Mouse (Mus musculus) midbrain, embryonic 11.5 days (tissue): ENCODE measurements at regions not wholly inside any gene's neighbourhood (a gene's known extent, or its start where the extent isn't known, plus 50 kb on each side); places are given as distances from the start of the nearest gene placed in this dataset.

Experiments
- ATAC-seq: fragments of 200-750 bp; cut with Nextera tagmentation; 2 replicates; pipeline ENCODE4 v1.8.0; 2017; ENCODE audit warnings: moderate TSS enrichment, moderate library complexity; ENCODE audit not compliant: low FRiP score
- DNase-seq: peaks from one replicate; pipeline ENCODE4 v3.0.0; 2015; ENCODE audit warnings: low spot score; ENCODE audit errors: missing footprints
- H3K27ac ChIP-seq: fragments of 300-500 bp; sonication (generic); 2 replicates; pipeline ENCODE4 v1.5.1; 2014; ENCODE audit warnings: low read depth, low read length
- H3K27me3 ChIP-seq: fragments of 300-500 bp; sonication (generic); 2 replicates; pipeline ENCODE4 v1.6.1; 2014; ENCODE audit warnings: mild to moderate bottlenecking, low read length, moderate library complexity, mixed read lengths; ENCODE audit not compliant: control insufficient read depth, insufficient read depth
- H3K36me3 ChIP-seq: fragments of 300-500 bp; sonication (generic); 2 replicates; pipeline ENCODE4 v1.6.1; 2014; ENCODE audit warnings: mild to moderate bottlenecking, low read length, moderate library complexity, mixed read lengths; ENCODE audit not compliant: control insufficient read depth, insufficient read depth
- H3K4me1 ChIP-seq: fragments of 300-500 bp; sonication (generic); 2 replicates; pipeline ENCODE4 v1.6.1; 2014; ENCODE audit warnings: low read length; ENCODE audit not compliant: control insufficient read depth, insufficient read depth
- H3K4me2 ChIP-seq: fragments of 300-500 bp; sonication (generic); 2 replicates; pipeline ENCODE4 v1.6.1; 2014; ENCODE audit warnings: mild to moderate bottlenecking, moderate library complexity
- H3K4me3 ChIP-seq: fragments of 300-500 bp; sonication (generic); 2 replicates; pipeline ENCODE4 v1.5.1; 2014; ENCODE audit warnings: low read depth, low read length
- H3K9ac ChIP-seq: fragments of 300-500 bp; sonication (generic); 2 replicates; pipeline ENCODE4 v1.6.1; 2014; ENCODE audit warnings: low read length
- H3K9me3 ChIP-seq: fragments of 300-500 bp; sonication (generic); 2 replicates; pipeline ENCODE4 v1.6.1; 2016; ENCODE audit warnings: low read length; ENCODE audit not compliant: control insufficient read depth
- WGBS: fragments of 180-500 bp; shearing (Covaris S2); extraction: QIAGEN DNeasy Blood & Tissue Kit; methylation state at CpG from one replicate; pipeline ENCODE4 v1.1.7; 2014; 5-methylcytosine and 5-hydroxymethylcytosine counted together

DNA sequence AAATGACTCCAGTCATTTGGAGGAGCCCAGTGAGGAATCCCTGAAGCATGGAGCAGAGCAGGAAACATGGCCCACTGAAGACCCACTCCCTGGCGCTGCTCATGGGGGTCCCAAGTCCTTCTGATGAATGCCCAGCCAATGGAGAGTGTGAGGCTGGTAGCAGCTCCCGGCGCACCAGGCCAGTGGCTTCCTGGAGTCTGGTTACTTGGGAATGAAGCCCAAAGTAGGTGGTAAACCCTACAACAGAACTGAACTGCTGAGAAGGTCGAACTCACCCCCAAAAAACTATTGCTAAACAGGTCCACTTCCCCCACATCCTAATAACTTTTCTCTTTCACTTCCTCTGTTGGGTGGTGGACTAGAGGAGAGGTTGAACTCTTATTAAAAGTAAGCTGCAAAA is 183.3 kb upstream of the Pde3a start:
- Histone ChIP-seq H3K4me1 (peaks cover 2% of the 10 kb centered on the region; the same call in 1 of the 2 replicates), H3K27me3 (no peaks in the 10 kb centered on the region), H3K9ac (no peak overlapping the region), H3K27ac (no peak overlapping the region), H3K36me3 (no peaks in the 10 kb centered on the region), H3K4me2 (no peak overlapping the region), H3K9me3 (no peaks in the 10 kb centered on the region), H3K4me3 (no peak overlapping the region)
- no peak for ATAC-seq
- WGBS = 78% methylated on average over 4 of the region's 4 CpGs
- DNase-seq = no peak

DNA sequence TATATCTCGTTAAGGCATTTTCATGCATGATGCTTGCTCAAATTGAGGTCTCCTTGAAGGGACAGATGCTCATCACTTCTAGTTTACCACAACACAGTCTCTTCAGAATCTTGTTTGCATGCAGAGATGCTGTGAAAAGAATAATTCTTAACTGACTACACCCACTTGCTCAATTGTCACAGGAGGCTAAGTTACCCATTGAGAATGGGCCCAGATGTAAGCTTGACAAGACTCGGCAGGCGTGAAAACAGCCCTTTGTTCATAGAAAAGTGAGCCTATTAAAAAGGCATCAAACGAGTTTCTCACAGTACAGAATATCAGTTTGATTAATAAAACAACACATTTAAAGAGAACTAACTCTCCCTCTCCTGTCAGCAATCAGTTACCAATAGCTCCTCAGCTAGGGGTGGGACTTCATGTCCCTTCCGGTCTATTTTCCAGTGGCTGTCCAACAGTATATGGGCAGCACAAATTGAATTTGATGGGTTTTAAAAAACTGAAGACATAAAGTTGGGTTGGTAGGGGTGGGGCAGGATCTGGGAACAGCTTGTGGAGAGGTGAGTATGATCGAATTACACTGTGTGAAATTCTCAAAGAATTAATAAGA is 180.1 kb upstream of the Pde3a start:
- Histone ChIP-seq H3K27me3 (no peaks in the 10 kb centered on the region), H3K4me1 (peaks cover 2% of the 10 kb centered on the region; the same call in 1 of the 2 replicates), H3K4me3 (no peak overlapping the region), H3K4me2 (no peak overlapping the region), H3K9me3 (no peaks in the 10 kb centered on the region), H3K36me3 (no peaks in the 10 kb centered on the region), H3K9ac (no peak overlapping the region), H3K27ac (no peak overlapping the region)
- WGBS = 32% methylated on average over 6 of the region's 6 CpGs
- ATAC-seq (peak; percentile 80), DNase-seq (peak; percentile 89)

DNA sequence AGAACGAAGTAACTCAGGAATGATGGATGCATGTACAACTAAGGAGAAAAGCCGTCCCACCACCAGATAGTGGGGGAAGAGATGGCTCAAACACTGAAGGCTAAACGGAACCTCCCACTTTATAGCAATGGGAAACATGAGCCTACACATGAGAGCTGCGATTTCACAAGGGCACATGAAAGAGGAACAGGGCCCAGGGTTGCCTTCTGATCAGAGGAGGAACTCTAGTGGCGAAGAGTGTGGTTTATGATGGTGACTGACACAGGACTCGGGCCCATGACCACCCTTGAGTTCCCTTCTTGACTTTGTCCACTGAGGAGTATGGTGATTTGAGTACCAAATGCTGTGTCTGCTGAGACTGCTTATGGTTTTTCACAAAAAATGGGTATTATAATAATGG is 179.2 kb upstream of the Pde3a start:
- Histone ChIP-seq H3K36me3 (no peaks in the 10 kb centered on the region), H3K9ac (no peak overlapping the region), H3K4me2 (no peak overlapping the region), H3K27me3 (no peaks in the 10 kb centered on the region), H3K4me1 (peaks cover 2% of the 10 kb centered on the region; the same call in 1 of the 2 replicates), H3K27ac (no peak overlapping the region), H3K4me3 (no peak overlapping the region), H3K9me3 (no peaks in the 10 kb centered on the region)
- ATAC-seq = no peak
- 92% methylated on average over 6 of the region's 6 CpGs for WGBS
- DNase-seq = no peak

GRCm38 (mm10) chr6:141071507-141071906 is 177.6 kb upstream of the Pde3a start:
- no peak for ATAC-seq
- Histone ChIP-seq H3K27ac (no peak overlapping the region), H3K9me3 (no peaks in the 10 kb centered on the region), H3K4me1 (peaks cover 2% of the 10 kb centered on the region; the same call in 1 of the 2 replicates), H3K36me3 (no peaks in the 10 kb centered on the region), H3K9ac (no peak overlapping the region), H3K4me2 (no peak overlapping the region), H3K4me3 (no peak overlapping the region), H3K27me3 (no peaks in the 10 kb centered on the region)
- no peak for DNase-seq
- 95% methylated on average over 2 of the region's 2 CpGs for WGBS

DNA sequence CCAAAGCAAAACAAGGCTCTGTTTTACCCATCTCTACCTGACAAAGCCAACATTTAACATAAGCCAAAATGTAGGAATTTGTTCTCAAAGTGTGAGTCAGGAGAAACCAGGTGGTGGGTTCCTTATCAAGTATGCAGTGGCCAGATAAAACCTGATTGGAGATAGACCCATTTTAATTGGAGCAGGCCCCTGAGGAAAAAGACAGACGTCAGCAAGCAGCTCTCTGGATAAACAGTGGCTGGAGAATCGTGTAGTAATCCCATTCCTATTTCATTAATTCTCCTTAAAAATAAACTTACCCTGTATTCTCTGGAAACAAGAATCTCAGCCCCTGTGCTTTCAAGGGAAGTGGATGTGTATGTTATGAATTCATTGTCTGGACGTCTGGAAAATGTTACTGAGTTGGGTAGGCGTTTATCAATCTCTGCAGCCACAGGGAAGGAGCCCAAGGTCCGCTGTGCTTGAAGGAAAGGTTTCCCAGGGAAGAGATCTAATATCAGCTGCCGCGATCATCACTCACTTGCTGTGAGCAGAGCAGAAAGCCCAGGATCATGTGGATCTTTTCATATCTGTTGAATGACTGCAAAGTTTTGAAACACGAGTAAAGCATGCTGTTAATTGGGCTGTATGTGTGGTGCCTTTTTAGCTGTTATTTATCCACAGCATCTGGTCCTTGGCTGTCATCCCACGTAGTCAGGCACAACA is 157.8 kb upstream of the Pde3a start:
- ATAC-seq (no peak), DNase-seq (no peak)
- H3K27me3 ChIP-seq = no peaks in the 10 kb centered on the region
- H3K4me3 ChIP-seq = no peak overlapping the region
- WGBS = 70% methylated on average over 9 of the region's 9 CpGs
- no peak overlapping the region for H3K9ac ChIP-seq
- no peaks in the 10 kb centered on the region for H3K4me1 ChIP-seq
- H3K36me3 ChIP-seq = no peaks in the 10 kb centered on the region
- H3K9me3 ChIP-seq = no peaks in the 10 kb centered on the region
- no peak overlapping the region for H3K27ac ChIP-seq
- H3K4me2 ChIP-seq = no peak overlapping the region

DNA sequence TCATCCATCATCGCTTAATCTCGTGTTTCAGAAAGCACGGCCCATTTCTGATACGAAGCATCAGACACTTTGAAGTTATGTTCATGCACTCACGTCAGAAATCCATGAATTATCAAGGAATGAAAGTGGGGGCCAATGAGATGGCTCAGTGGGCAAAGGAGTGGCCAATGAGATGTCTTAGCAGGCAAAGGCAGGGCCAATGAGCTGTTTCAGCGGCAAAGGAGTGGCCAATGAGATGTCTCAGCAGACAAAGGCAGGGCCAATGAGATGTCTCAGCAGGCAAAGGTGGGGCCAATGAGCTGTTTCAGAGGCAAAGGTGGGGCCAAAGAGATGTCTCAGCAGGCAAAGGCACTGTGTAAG is 157.3 kb upstream of the Pde3a start:
- 92% methylated on average over 6 of the region's 6 CpGs for WGBS
- no peaks in the 10 kb centered on the region for H3K36me3 ChIP-seq
- ATAC-seq (no peak), DNase-seq (no peak)
- no peak overlapping the region for H3K27ac ChIP-seq
- no peak overlapping the region for H3K9ac ChIP-seq
- H3K4me1 ChIP-seq = no peaks in the 10 kb centered on the region
- no peaks in the 10 kb centered on the region for H3K27me3 ChIP-seq
- H3K9me3 ChIP-seq = no peaks in the 10 kb centered on the region
- H3K4me3 ChIP-seq = no peak overlapping the region
- no peak overlapping the region for H3K4me2 ChIP-seq

GRCm38 (mm10) chr6:141097338-141098122 is 151.5 kb upstream of the Pde3a start:
- no peak overlapping the region for H3K9ac ChIP-seq
- DNase-seq (no peak), ATAC-seq (no peak)
- H3K27me3 ChIP-seq = no peaks in the 10 kb centered on the region
- no peak overlapping the region for H3K4me2 ChIP-seq
- H3K36me3 ChIP-seq = no peaks in the 10 kb centered on the region
- no peak overlapping the region for H3K27ac ChIP-seq
- no peak overlapping the region for H3K4me3 ChIP-seq
- 61% methylated on average over 13 of the region's 13 CpGs for WGBS
- no peaks in the 10 kb centered on the region for H3K4me1 ChIP-seq
- H3K9me3 ChIP-seq = no peaks in the 10 kb centered on the region

GRCm38 (mm10) chr6:141118287-141118686 is 130.8 kb upstream of the Pde3a start:
- ATAC-seq (no peak), DNase-seq (no peak)
- Histone ChIP-seq H3K27me3 (no peaks in the 10 kb centered on the region), H3K27ac (no peak overlapping the region), H3K4me3 (no peak overlapping the region), H3K9me3 (no peaks in the 10 kb centered on the region), H3K4me1 (no peaks in the 10 kb centered on the region), H3K36me3 (no peaks in the 10 kb centered on the region), H3K9ac (no peak overlapping the region), H3K4me2 (no peak overlapping the region)
- WGBS = 74% methylated on average over 5 of the region's 5 CpGs
